Mouse (Mus musculus) stomach, postnatal 0 days (tissue): Measurements from ENCODE around the gene Fam169b. TPM values are rescaled to one million over a fixed set of nuclear protein-coding genes. Genes with fewer than 3 reads are reported as not detected.
A peak's percentile ranks its signal among the peaks of the same experiment; 100 is the strongest.

Experiments used
- ATAC-seq: fragments of 200-750 bp; cut with Nextera tagmentation; 2 replicates; pipeline ENCODE4 v1.8.0; 2017; ENCODE audit not compliant: low FRiP score, low TSS enrichment
- DNase-seq: peaks from one replicate; pipeline ENCODE4 v3.0.0-alpha.2; 2016; ENCODE audit warnings: low spot score
- H3K27ac ChIP-seq: fragments of 300-500 bp; sonication (generic); replicated peaks from 2 replicates; pipeline ENCODE4 v1.5.1; 2014; ENCODE audit warnings: mild to moderate bottlenecking, control low read depth
- H3K27me3 ChIP-seq: fragments of 300-500 bp; sonication (generic); 2 replicates; pipeline ENCODE4 v1.6.1; 2014; ENCODE audit warnings: low read length; ENCODE audit not compliant: control insufficient read depth, insufficient read depth
- H3K36me3 ChIP-seq: fragments of 300-500 bp; sonication (generic); 2 replicates; pipeline ENCODE4 v1.6.1; 2014; ENCODE audit warnings: low read length, mixed read lengths; ENCODE audit not compliant: control insufficient read depth, insufficient read depth
- H3K4me1 ChIP-seq: fragments of 300-500 bp; sonication (generic); replicated peaks from 2 replicates; pipeline ENCODE4 v1.6.1; 2014; ENCODE audit warnings: antibody characterized with exemption; ENCODE audit not compliant: control insufficient read depth, insufficient read depth
- H3K4me2 ChIP-seq: fragments of 300-500 bp; sonication (generic); replicated peaks from 2 replicates; pipeline ENCODE4 v1.6.1; 2014; ENCODE audit warnings: low read depth, mild to moderate bottlenecking, control low read depth, moderate library complexity
- H3K4me3 ChIP-seq: fragments of 300-500 bp; sonication (generic); 2 replicates; pipeline ENCODE4 v1.5.1; 2014; ENCODE audit warnings: low read depth, low read length, control low read depth
- H3K9ac ChIP-seq: fragments of 300-500 bp; sonication (generic); 2 replicates; pipeline ENCODE4 v1.6.1; 2014; ENCODE audit warnings: mild to moderate bottlenecking, low read length, control low read depth, mixed read lengths
- H3K9me3 ChIP-seq: fragments of 300-500 bp; sonication (generic); 2 replicates; pipeline ENCODE4 v1.6.1; 2016; ENCODE audit warnings: low read length; ENCODE audit not compliant: control insufficient read depth
- CTCF ChIP-seq: IDR thresholded peaks from 2 replicates; pipeline ENCODE4 v1.5.1; 2016; ENCODE audit warnings: antibody characterized with exemption, low read depth, mild to moderate bottlenecking, moderate library complexity
- EP300 ChIP-seq: optimal IDR thresholded peaks from 2 replicates; pipeline ENCODE3; 2016; ENCODE audit warnings: antibody characterized with exemption
- WGBS: fragments of 180-500 bp; shearing (Covaris S2); extraction: QIAGEN DNeasy Blood & Tissue Kit; methylation state at CpG from one replicate; pipeline ENCODE4 v1.1.7; 2014; 5-methylcytosine and 5-hydroxymethylcytosine counted together
- polyA plus RNA-seq: library from polyadenylated mRNA; unstranded; fragments of >200 nt; fragmentation: Nextera tagmentation; extraction: Ambion mirVana; gene quantifications from 2 replicates; pipeline ENCODE4 v1.2.1, GENCODE M21; 2015

The Fam169b gene
- polyA plus RNA-seq, 1 experiment from 2014 or later, result 0.24 TPM

DNA sequence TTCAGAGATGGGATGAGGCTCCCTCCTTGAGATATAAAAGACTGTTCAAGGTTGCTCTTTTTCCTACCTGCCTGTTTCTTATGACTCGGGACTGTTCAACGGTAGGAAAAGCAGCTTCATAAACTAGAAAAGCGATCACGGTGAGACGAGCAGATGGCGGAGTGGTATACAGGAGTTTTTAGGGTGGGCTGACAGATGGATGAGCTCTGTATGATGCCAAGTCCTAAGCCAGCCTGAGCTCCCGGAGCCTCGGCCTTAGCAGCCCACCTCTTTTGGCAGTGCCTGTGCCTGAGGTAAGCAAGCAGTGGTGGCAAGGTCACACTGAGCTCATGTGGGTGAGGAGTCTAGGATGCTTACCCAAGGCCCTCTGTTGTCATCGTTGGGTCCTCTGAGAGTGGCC is 42.8 kb upstream of the Fam169b start:
- no peak for ATAC-seq
- 83% methylated on average over 9 of the region's 9 CpGs for WGBS
- Histone ChIP-seq H3K27me3 (no peaks in the 10 kb centered on the region), H3K36me3 (peaks cover 10% of the 10 kb centered on the region; the same call in 1 of the 2 replicates), H3K4me3 (no peak overlapping the region), H3K4me2 (no peak overlapping the region), H3K27ac (no peak overlapping the region), H3K9me3 (no peaks in the 10 kb centered on the region), H3K4me1 (no peaks in the 10 kb centered on the region), H3K9ac (no peak overlapping the region)
- no peak for TF ChIP-seq EP300
- no peak for TF ChIP-seq CTCF
- no peak for DNase-seq

DNA sequence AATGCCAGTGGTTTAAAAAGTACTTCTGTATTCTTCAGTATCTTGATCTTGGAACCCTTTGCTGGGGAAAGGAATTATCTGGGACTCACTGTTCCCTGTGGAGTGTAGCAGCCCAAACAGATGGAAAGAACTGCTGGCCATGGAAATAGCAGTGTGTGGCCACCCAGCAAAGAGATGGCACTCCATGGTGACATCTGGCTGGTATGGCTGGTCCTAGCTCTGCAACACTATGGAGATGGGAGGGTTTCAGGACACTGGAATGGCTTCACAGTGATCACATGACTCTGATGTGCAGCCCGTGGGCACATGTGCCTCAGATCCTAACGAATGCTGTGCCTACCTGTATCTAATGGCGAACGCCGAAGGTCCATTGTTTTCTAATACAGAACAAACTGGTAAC is 41.1 kb upstream of the Fam169b start:
- H3K4me2 ChIP-seq, result no peak overlapping the region
- H3K9me3 ChIP-seq, result no peaks in the 10 kb centered on the region
- TF ChIP-seq CTCF (no peak), EP300 (no peak)
- no peak overlapping the region for H3K9ac ChIP-seq
- no peaks in the 10 kb centered on the region for H3K27me3 ChIP-seq
- 91% methylated on average over 5 of the region's 5 CpGs for WGBS
- H3K4me3 ChIP-seq, result no peak overlapping the region
- peaks cover 8% of the 10 kb centered on the region; the same call in 1 of the 2 replicates for H3K36me3 ChIP-seq
- no peaks in the 10 kb centered on the region for H3K4me1 ChIP-seq
- no peak for ATAC-seq
- no peak overlapping the region for H3K27ac ChIP-seq
- no peak for DNase-seq

DNA sequence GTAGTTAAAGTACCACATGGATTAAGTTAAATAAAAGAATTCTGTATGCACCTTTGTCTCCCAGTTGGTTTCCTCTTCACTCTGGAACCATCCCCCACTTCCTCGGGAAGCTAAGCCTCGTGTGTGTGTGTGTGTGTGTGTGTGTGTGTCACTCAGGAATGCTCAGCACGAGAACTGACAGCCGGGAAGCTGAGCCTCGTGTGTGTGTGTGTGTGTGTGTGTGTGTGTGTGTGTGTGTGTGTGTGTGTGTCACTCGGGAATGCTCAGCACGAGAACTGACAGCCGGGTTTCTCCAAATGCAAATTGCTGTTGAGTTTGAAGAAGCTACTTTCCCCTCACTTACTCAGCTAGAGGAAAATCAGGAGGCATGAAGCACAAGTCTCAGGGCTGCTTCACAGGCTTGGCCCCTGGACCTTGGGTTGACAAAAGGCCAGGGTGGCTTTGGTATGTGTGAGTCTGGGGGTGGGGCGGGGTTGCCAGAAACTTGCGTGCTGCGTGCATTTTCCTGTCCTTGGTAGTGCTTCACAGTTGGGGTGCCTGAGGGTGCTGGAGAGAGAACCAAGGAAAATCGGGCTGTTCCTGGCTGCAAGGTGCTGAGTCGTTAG is 39.9 kb upstream of the Fam169b start:
- no peak overlapping the region for H3K9ac ChIP-seq
- DNase-seq (peak; percentile 30), ATAC-seq (no peak)
- no peaks in the 10 kb centered on the region for H3K27me3 ChIP-seq
- H3K4me1 ChIP-seq, result no peaks in the 10 kb centered on the region
- TF ChIP-seq CTCF (no peak), EP300 (no peak)
- no peak overlapping the region for H3K27ac ChIP-seq
- peaks cover 5% of the 10 kb centered on the region; the same call in 1 of the 2 replicates for H3K36me3 ChIP-seq
- no peaks in the 10 kb centered on the region for H3K9me3 ChIP-seq
- no peak overlapping the region for H3K4me3 ChIP-seq
- H3K4me2 ChIP-seq, result no peak overlapping the region
- 21% methylated on average over 13 of the region's 13 CpGs for WGBS

DNA sequence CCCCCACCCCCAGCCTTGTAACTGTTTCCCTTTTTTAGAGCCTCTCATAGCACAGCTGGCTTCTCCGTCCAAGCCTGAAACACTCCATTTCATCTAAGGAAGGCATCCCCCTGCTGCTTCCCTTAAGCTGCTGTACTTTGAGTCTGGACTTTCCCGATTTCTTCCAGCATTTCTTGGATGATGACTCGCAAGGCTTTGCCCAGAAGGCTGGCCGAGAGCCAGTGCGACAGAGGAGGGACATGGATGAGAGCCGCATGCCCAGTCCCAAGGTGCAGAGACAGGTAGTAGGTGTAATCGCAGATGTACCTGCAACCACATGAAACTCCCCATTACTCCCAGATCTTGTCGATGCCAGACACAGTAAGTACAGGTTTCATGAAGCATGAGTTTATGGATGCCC is 36.8 kb upstream of the Fam169b start:
- WGBS, result 73% methylated on average over 8 of the region's 8 CpGs
- Histone ChIP-seq H3K27ac (no peak overlapping the region), H3K9me3 (no peaks in the 10 kb centered on the region), H3K4me3 (no peak overlapping the region), H3K27me3 (no peaks in the 10 kb centered on the region), H3K36me3 (no peaks in the 10 kb centered on the region), H3K4me1 (no peaks in the 10 kb centered on the region), H3K9ac (no peak overlapping the region), H3K4me2 (no peak overlapping the region)
- DNase-seq, result no peak
- no peak for TF ChIP-seq EP300
- no peak for ATAC-seq

DNA sequence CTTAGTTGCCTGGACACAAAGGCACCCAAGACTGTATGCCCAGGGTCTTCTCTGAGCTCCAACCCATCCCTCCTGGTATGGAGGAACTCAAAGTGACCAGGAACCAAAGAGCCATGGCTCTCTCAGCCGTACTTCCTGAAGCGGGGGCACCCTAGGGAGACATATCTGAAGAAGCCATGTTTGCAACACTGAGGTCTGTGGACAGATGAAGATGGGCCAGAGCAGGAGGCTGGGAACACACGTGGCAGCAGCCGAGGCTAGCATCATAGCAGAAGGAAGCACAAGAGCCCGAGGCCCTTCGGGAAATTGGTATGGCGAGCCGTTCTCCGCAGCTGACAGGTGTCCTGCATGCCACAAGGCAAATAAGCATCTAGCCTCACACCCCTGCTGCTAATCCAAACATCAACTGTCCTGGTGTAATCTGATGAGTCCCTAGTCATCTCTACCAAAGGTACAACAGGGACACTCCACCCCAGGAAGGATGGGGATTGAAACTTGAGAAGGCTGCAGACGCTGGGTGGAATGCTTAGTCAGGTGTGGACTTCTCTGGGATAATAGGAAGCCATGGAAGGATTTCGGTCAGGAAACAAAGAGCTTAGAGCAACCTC is 34.3 kb upstream of the Fam169b start:
- Histone ChIP-seq H3K4me3 (no peak overlapping the region), H3K27ac (no peak overlapping the region), H3K9ac (no peak overlapping the region), H3K27me3 (no peaks in the 10 kb centered on the region), H3K9me3 (no peaks in the 10 kb centered on the region), H3K4me2 (no peak overlapping the region), H3K36me3 (no peaks in the 10 kb centered on the region), H3K4me1 (no peaks in the 10 kb centered on the region)
- DNase-seq, result no peak
- 61% methylated on average over 11 of the region's 11 CpGs for WGBS
- TF ChIP-seq EP300, result no peak
- no peak for TF ChIP-seq CTCF
- no peak for ATAC-seq

DNA sequence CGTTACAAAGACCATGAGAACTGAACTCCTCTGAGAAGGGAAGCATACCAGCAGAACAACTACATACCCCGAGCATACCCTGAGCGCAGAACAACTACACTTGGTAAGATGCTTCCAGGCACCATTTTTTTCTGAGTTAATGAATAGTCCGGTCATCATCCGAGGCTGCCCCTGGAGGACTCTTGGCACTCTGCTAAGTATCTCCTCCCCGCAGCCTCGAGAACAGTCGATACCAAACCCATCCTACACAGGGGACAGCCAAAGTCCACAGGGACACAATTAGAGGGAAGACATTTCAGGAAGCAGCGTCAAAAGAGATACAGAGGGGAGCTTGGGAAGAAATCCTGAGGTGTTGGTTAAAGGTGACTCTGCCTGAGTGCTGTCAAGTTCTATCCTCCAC is 32.4 kb upstream of the Fam169b start:
- Histone ChIP-seq H3K4me3 (no peak overlapping the region), H3K4me2 (no peak overlapping the region), H3K9me3 (no peaks in the 10 kb centered on the region), H3K27ac (no peak overlapping the region), H3K4me1 (no peaks in the 10 kb centered on the region), H3K27me3 (no peaks in the 10 kb centered on the region), H3K9ac (no peak overlapping the region), H3K36me3 (no peaks in the 10 kb centered on the region)
- WGBS, result 78% methylated on average over 9 of the region's 9 CpGs
- DNase-seq (no peak), ATAC-seq (no peak)
- TF ChIP-seq CTCF, result no peak
- TF ChIP-seq EP300, result no peak
